Mouse (Mus musculus) testis, adult 2 months (tissue): ENCODE results near the gene Iqcc. TPM values are rescaled to one million over a fixed set of nuclear protein-coding genes. Genes with fewer than 3 reads are reported as not detected.

ENCODE experiments used
- H3K27ac ChIP-seq: fragments of 200-500 bp; 2 replicates; pipeline ENCODE4 v1.5.1; 2012; ENCODE audit warnings: low read depth, low read length; ENCODE audit not compliant: control insufficient read depth, insufficient read depth
- H3K27me3 ChIP-seq: fragments of 200-500 bp; 2 replicates; pipeline ENCODE4 v1.6.1; 2012; ENCODE audit warnings: mild to moderate bottlenecking, low read length, moderate library complexity; ENCODE audit not compliant: control insufficient read depth, insufficient read depth
- H3K36me3 ChIP-seq: fragments of 200-500 bp; 2 replicates; pipeline ENCODE4 v1.6.1; 2012; ENCODE audit warnings: mild to moderate bottlenecking, low read length; ENCODE audit not compliant: control insufficient read depth, insufficient read depth
- H3K4me1 ChIP-seq: fragments of 200-500 bp; 2 replicates; pipeline ENCODE4 v1.6.1; 2012; ENCODE audit warnings: low read length; ENCODE audit not compliant: control insufficient read depth, insufficient read depth
- H3K4me3 ChIP-seq: fragments of 200-500 bp; 2 replicates; pipeline ENCODE4 v1.5.1; 2012; ENCODE audit warnings: low read depth, mild to moderate bottlenecking, low read length, moderate library complexity, mixed read lengths; ENCODE audit not compliant: control insufficient read depth
- CTCF ChIP-seq: fragments of 200-500 bp; IDR thresholded peaks from 2 replicates; pipeline ENCODE4 v1.5.1; 2012; ENCODE audit warnings: low read depth, mild to moderate bottlenecking, inconsistent platforms, low read length, moderate library complexity; ENCODE audit not compliant: control insufficient read depth, insufficient read depth, insufficient replicate concordance
- POLR2A ChIP-seq: fragments of 200-500 bp; IDR thresholded peaks from 2 replicates; pipeline ENCODE4 v1.6.1; 2012; ENCODE audit warnings: low read depth, mild to moderate bottlenecking, inconsistent platforms, low read length, moderate library complexity; ENCODE audit not compliant: control insufficient read depth
- polyA plus RNA-seq: library from polyadenylated mRNA; depleted of rRNA; stranded (reverse); fragments of >200 nt; gene quantifications from 2 replicates; pipeline ENCODE4 v1.2.3, GENCODE M21; 2012

Gene Iqcc
- polyA plus RNA-seq, 1 experiment, result 45.7 TPM

- peak overlapping the region; percentile 83 for H3K27ac ChIP-seq
- TF ChIP-seq CTCF, result no peak
- TF ChIP-seq POLR2A, result peak; percentile 18; the same call in 1 of the 2 replicates
- H3K4me1 ChIP-seq, result peaks cover 32% of the 10 kb centered on the region
- H3K4me3 ChIP-seq, result peak overlapping the region; percentile 44
- no peaks in the 10 kb centered on the region for H3K27me3 ChIP-seq
- H3K36me3 ChIP-seq, result no peaks in the 10 kb centered on the region; the same call in 1 of the 2 replicates
Measured at GRCm38 (mm10) chr4:129621283-129621841, 2.5 kb upstream of the Iqcc start.

DNA sequence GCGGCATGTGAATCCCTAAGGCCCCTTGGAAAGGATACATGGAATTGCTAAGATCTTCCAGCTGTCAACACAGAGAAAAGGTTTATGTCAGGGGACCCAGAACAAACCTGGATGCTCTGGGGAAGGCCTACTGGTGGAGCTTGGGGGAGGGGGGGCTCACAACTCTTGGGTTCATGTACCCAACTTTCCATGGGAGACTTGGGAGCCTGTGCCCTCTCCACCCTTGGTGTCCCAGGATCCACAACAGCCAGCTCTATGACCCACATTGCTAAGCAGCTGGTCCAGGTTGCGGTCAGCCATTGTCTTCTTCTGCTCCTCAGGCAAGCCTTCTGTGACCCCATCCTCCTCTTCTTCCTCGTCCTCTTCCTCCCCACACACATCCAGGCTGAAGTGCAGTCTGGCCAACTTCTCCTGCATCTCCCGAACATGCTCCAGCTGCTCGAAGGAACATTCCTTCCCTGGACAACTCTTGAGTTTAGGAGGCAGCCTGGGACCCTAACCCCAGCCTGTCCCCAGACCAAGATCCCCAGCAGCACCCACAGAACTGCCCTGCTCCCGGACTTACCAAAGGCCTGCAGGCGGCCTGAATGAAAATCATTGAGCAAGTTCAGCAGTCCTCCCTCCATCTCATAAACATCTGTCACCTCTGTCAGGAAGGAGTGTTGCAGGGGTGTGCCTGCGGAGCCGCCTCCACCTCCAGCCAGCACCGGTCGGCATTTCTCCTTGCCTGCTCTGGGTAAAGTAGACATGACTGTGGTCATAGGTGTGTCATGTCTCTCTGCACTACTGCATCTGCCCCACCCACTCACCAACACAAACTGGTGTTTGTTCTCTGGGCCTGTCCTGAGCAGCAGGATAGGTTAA is 1.8 kb upstream of the Iqcc start:
- Histone ChIP-seq H3K27ac (peak overlapping the region; percentile 83), H3K4me3 (peak overlapping the region; percentile 44), H3K27me3 (no peaks in the 10 kb centered on the region), H3K4me1 (peaks cover 35% of the 10 kb centered on the region), H3K36me3 (no peaks in the 10 kb centered on the region; the same call in 1 of the 2 replicates)
- TF ChIP-seq CTCF, result no peak
- TF ChIP-seq POLR2A, result no peak

DNA sequence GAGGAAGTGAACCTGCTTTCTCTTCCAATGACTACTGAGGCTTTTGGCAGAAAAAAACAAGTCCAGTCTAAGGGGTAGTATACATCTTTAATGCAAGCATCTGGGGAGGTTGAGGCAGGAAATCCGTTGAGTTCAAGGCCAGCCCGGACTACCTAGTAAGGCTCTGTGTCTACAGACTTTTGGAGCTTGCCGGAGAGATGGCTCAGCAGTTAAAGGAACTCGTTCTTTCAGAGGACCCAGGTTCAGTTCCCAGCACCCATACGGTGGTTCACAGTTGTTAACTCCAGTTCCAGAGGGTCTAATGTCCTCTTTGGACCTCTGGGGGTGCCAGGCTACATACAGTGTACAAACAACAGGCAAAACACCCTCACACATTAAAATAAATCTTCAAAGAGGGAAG is 868 bp downstream of the Iqcc start:
- peak overlapping the region; percentile 93 for H3K27ac ChIP-seq
- no peaks in the 10 kb centered on the region; the same call in 1 of the 2 replicates for H3K36me3 ChIP-seq
- TF ChIP-seq POLR2A (no peak), CTCF (no peak)
- H3K4me3 ChIP-seq, result peak overlapping the region; percentile 92
- H3K4me1 ChIP-seq, result peaks cover 20% of the 10 kb centered on the region
- H3K27me3 ChIP-seq, result no peaks in the 10 kb centered on the region

DNA sequence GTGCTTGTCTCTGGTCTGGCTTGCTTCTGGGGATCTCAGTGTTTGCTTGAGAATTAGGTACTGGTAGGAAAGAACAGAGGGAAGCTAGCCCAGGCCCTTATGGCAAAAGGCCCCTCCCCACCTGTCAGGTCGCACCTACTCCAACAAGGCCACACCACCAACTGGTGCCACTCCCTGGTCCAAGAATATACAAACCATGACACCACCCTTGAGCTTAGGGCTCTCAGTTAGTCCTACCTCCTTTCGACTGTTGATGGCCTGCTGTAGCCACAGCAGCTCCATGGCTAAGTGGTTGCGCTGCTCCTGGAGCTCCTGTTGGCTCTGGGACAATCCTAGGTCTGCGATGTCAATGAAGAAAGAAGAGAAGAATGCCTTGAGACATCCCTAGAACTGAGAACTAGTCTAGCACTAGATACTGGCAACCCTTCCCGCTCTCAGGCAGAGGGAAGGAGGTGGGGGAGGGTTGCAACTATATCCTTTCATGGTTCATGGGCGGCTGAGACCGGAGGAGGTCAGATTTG is 1.7 kb downstream of the Iqcc start:
- Histone ChIP-seq H3K27ac (no peak overlapping the region), H3K4me3 (peak overlapping the region; percentile 92), H3K36me3 (no peaks in the 10 kb centered on the region; the same call in 1 of the 2 replicates), H3K27me3 (no peaks in the 10 kb centered on the region), H3K4me1 (peaks cover 17% of the 10 kb centered on the region)
- TF ChIP-seq POLR2A, result no peak
- TF ChIP-seq CTCF, result no peak

DNA sequence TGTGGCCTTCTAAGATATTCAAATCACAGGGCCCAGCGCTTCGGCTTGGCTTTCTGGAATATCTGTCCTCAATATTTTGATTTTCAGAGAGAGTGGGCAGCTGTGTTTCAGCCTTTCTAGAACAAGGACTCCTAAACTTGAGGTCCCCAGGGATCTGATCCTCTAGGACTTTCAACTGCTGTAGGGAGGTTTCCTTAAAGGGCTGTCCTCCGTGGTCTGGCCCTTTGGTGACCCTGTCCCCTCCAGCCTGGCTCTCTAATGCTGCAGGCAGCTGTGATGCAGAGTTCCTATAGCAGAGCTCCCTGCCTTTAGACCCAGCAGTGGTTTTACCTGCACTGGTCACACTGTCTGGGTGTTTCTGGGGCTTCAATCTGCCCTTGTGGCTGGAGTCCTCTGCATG is 2.3 kb downstream of the Iqcc start:
- Histone ChIP-seq H3K27me3 (no peaks in the 10 kb centered on the region), H3K4me3 (no peak overlapping the region), H3K4me1 (peaks cover 17% of the 10 kb centered on the region), H3K36me3 (no peaks in the 10 kb centered on the region; the same call in 1 of the 2 replicates), H3K27ac (no peak overlapping the region)
- TF ChIP-seq POLR2A, result no peak
- TF ChIP-seq CTCF, result no peak

- H3K27me3 ChIP-seq, result no peaks in the 10 kb centered on the region
- no peak overlapping the region for H3K27ac ChIP-seq
Measured at GRCm38 (mm10) chr4:129615801-129616290, 3.1 kb downstream of the Iqcc start.

GRCm38 (mm10) chr4:129614093-129614492 is 4.8 kb downstream of the Iqcc start, which contains the start of gene Dcdc2b:
TSS of gene Dcdc2b (minus strand) at chr4:129614257.
- TF ChIP-seq CTCF (no peak), POLR2A (no peak)
- Histone ChIP-seq H3K27ac (no peak within 1 kb of the TSS), H3K4me3 (no peak within 1 kb of the TSS), H3K27me3 (no peaks in the 10 kb centered on the region), H3K36me3 (no peaks in the 10 kb centered on the region; the same call in 1 of the 2 replicates), H3K4me1 (peaks cover 12% of the 10 kb centered on the region; the same call in 1 of the 2 replicates)

More at GRCm38 (mm10) chr4:129615801-129616290, 3.1 kb downstream of the Iqcc start:
- H3K4me1 ChIP-seq, result peaks cover 16% of the 10 kb centered on the region
- no peaks in the 10 kb centered on the region; the same call in 1 of the 2 replicates for H3K36me3 ChIP-seq
- no peak overlapping the region for H3K4me3 ChIP-seq
- no peak for TF ChIP-seq CTCF
- no peak for TF ChIP-seq POLR2A
